Mouse (Mus musculus) CD8-positive naive resting alpha-beta T cell, adult 2 months (primary cell): ENCODE results near the gene Dcdc2b.

Experiments used
- DNase-seq, 2 experiments: peaks; one replicate each; pipeline ENCODE4 v3.0.0; 2022; ENCODE audit warnings: low read depth in 2 of 2, low spot score in 2 of 2

The Dcdc2b gene

GRCm38 (mm10) chr4:129622120-129622802, 8.2 kb upstream of the Dcdc2b start:
- DNase-seq, result no peak

GRCm38 (mm10) chr4:129621283-129621841, 7.3 kb upstream of the Dcdc2b start:
- DNase-seq, result no peak

GRCm38 (mm10) chr4:129620419-129621282, 6.6 kb upstream of the Dcdc2b start:
- no peak for DNase-seq

- DNase-seq, result peak; percentile 87 to 92
Measured at GRCm38 (mm10) chr4:129618786-129619691, 5.0 kb upstream of the Dcdc2b start, which contains the start of gene Iqcc. Gene Iqcc (minus strand): TSS chr4:129619099.

GRCm38 (mm10) chr4:129618031-129618430, 4.0 kb upstream of the Dcdc2b start:
- DNase-seq, result no peak

GRCm38 (mm10) chr4:129617121-129617641, 3.1 kb upstream of the Dcdc2b start:
- DNase-seq, result no peak

GRCm38 (mm10) chr4:129616631-129617030, 2.6 kb upstream of the Dcdc2b start:
- no peak for DNase-seq

- no peak for DNase-seq
Measured at GRCm38 (mm10) chr4:129615801-129616290, 1.8 kb upstream of the Dcdc2b start.

- DNase-seq, result no peak
Measured at GRCm38 (mm10) chr4:129610472-129610871, 3.6 kb downstream of the Dcdc2b start.

- DNase-seq, result peak; percentile 13 to 20
Measured at GRCm38 (mm10) chr4:129610026-129610425, 4.0 kb downstream of the Dcdc2b start.

- no peak for DNase-seq
Measured at GRCm38 (mm10) chr4:129609139-129609631, 4.9 kb downstream of the Dcdc2b start.

GRCm38 (mm10) chr4:129608426-129609025, 5.5 kb downstream of the Dcdc2b start:
- peak; percentile 78 to 84 for DNase-seq

- DNase-seq, result peak; percentile 78 to 82
Measured at GRCm38 (mm10) chr4:129600233-129601158, 13.6 kb downstream of the Dcdc2b start, which contains the start of the genes Eif3i and Tmem234. Gene Eif3i (minus strand): TSS chr4:129600648. Gene Tmem234 (plus strand): TSS chr4:129600668.

- no peak for DNase-seq
Measured at GRCm38 (mm10) chr4:129588865-129589264, 25.2 kb downstream of the Dcdc2b start.

- no peak for DNase-seq
Measured at GRCm38 (mm10) chr4:129586943-129587342, 27.1 kb downstream of the Dcdc2b start.

- no peak for DNase-seq
Measured at GRCm38 (mm10) chr4:129585773-129586172, 28.3 kb downstream of the Dcdc2b start.

GRCm38 (mm10) chr4:129584884-129585608, 29.0 kb downstream of the Dcdc2b start:
- peak; percentile 83 to 89 for DNase-seq

- DNase-seq, result no peak
Measured at GRCm38 (mm10) chr4:129584370-129584769, 29.7 kb downstream of the Dcdc2b start.
